Mouse (Mus musculus): ENCODE results near the gene 4932414N04Rik. TPM values are rescaled to one million over a fixed set of nuclear protein-coding genes. Genes with fewer than 3 reads are reported as not detected.

4932414N04Rik gene
- polyA plus RNA-seq, 2 experiments from 2014 or later, result not detected

Other genes with a start within 250 kb of the 4932414N04Rik start
- gene Stk39, start 184.2 kb upstream of the 4932414N04Rik start, polyA plus RNA-seq (2017; shearing (Covaris generic)), result 10 to 100 TPM; 14.6 to 15.9 TPM
- not detected for gene 4933409G03Rik, start 74.1 kb upstream of the 4932414N04Rik start, polyA plus RNA-seq (2017; shearing (Covaris generic))
- gene Cers6, start 205.0 kb downstream of the 4932414N04Rik start, polyA plus RNA-seq (2017; shearing (Covaris generic)), result 1 to 10 TPM; 1.7 to 4.2 TPM